Mouse (Mus musculus) heart, postnatal 0 days (tissue): Measurements from ENCODE around the gene Ankfn1.

Experiments used
- CTCF ChIP-seq: IDR thresholded peaks from 2 replicates; pipeline ENCODE4 v1.5.1; 2016; ENCODE audit warnings: antibody characterized with exemption, control low read depth, low read depth
- EP300 ChIP-seq: IDR thresholded peaks from 2 replicates; pipeline ENCODE4 v1.6.1; 2016; ENCODE audit warnings: antibody characterized with exemption, low read depth

- no peak for TF ChIP-seq CTCF
- no peak for TF ChIP-seq EP300
Observed at GRCm38 (mm10) chr11:89508675-89509324, 268.7 kb downstream of the Ankfn1 start.
